ENCODE assay signal across 8 mouse cellular contexts in genomic region chr9:75434172-75434793, GRCm38 (mm10). TPM values are rescaled to one million over a fixed set of nuclear protein-coding genes. Genes with fewer than 3 reads are reported as not detected.
DNase-seq lines count a peak whose midpoint lies in the region; ATAC-seq and TF ChIP-seq lines count a peak whose summit lies in the region.

No protein-coding gene starts in this region.

- H3K4me1 ChIP-seq in bone marrow, adult 2 months (ENCODE audit: control insufficient read depth, insufficient read depth, low read length): peaks cover 2% of the 10 kb centered on the region

- DNase-seq in right cerebral cortex, postnatal 10 days (ENCODE audit: low spot score in 2 of 2): peak; percentile 54 to 58
- DNase-seq in right cerebral cortex, adult 18-20 months: no peak
- DNase-seq in kidney, adult 8-10 months: peak; percentile 44 to 55
- peak; percentile 73 to 87 for DNase-seq in lung, adult 18-20 months
- peak; percentile 61 for DNase-seq in skeletal muscle tissue, adult 2 months (ENCODE audit: low read depth, low spot score)
- DNase-seq in urinary bladder, postnatal 10 days (ENCODE audit: low spot score): no peak

- ATAC-seq in granulocyte monocyte progenitor cell, adult 5-6 weeks (replicated peaks; ENCODE audit: poor library complexity, severe bottlenecking): peak; percentile 73

- 2% methylated on average over 7 of the region's 7 CpGs for WGBS in bone marrow, adult 2 months

- H3K27ac ChIP-seq in bone marrow, adult 2 months (ENCODE audit: control insufficient read depth, insufficient read depth, low read depth, low read length, poor library complexity): peak overlapping the region; percentile 56; the same call in 1 of the 2 replicates

- no peak overlapping the region for H3K4me3 ChIP-seq in bone marrow, adult 2 months (replicated peaks; ENCODE audit: control insufficient read depth, low read depth, low read length)

- TF ChIP-seq POLR2A in bone marrow, adult 2 months (IDR thresholded peaks at IDR 0.05; ENCODE audit: borderline replicate concordance, control insufficient read depth, low read depth, low read length): no peak

- TF ChIP-seq CTCF in bone marrow, adult 2 months (IDR thresholded peaks at IDR 0.05; ENCODE audit: control insufficient read depth, insufficient read depth, low read length): no peak

RNA-seq across cellular contexts. Expression of gene Leo1, which starts 7.0 kb away (rescaled TPM):
- polyA plus RNA-seq in bone marrow, adult 2 months (2011; ENCODE audit: insufficient read depth, insufficient read length, low replicate concordance, missing spikeins): 14.4 and 22.5 TPM in 2 replicates
- 23.2 and 24.2 TPM in 2 replicates for total RNA-seq in granulocyte monocyte progenitor cell, adult 5-6 weeks (2014; fragmentation: Nextera tagmentation)
- total RNA-seq in granulocyte monocyte progenitor cell, adult 5-6 weeks (2017): 38.9 and 42.7 TPM in 2 replicates

RNA-seq across cellular contexts. Expression of gene Mapk6, which starts 24.5 kb away (rescaled TPM):
- 16.0 and 36.8 TPM in 2 replicates for polyA plus RNA-seq in bone marrow, adult 2 months (2011; ENCODE audit: insufficient read depth, insufficient read length, low replicate concordance, missing spikeins)
- 42.4 and 47.8 TPM in 2 replicates for total RNA-seq in granulocyte monocyte progenitor cell, adult 5-6 weeks (2014; fragmentation: Nextera tagmentation)
- total RNA-seq in granulocyte monocyte progenitor cell, adult 5-6 weeks (2017): 59.2 and 71.6 TPM in 2 replicates

Comparison
In these comparisons a context has a peak if more than half of its experiments do, and no peak if none do; other contexts are left out.
1. DNase-seq: peak in right cerebral cortex, postnatal 10 days (2 of 2), kidney, adult 8-10 months (2 of 2), lung, adult 18-20 months (2 of 2) and skeletal muscle tissue, adult 2 months (single experiment); none in right cerebral cortex, adult 18-20 months (single experiment) and urinary bladder, postnatal 10 days (single experiment).